Mouse (Mus musculus) CH12.LX (cell line): Measurements from ENCODE around the gene Slbp. TPM values are rescaled to one million over a fixed set of nuclear protein-coding genes. Genes with fewer than 3 reads are reported as not detected.

ENCODE experiments used
- DNase-seq: peaks from one replicate; pipeline ENCODE4 v3.0.0-alpha.2; 2013; ENCODE audit errors: extremely low read depth
- H3K27ac ChIP-seq: 2 replicates; pipeline ENCODE4 v1.5.1; 2012; ENCODE audit warnings: low read depth, mild to moderate bottlenecking, control low read depth, moderate library complexity; ENCODE audit not compliant: insufficient read depth
- H3K27me3 ChIP-seq: replicated peaks from 2 replicates; pipeline ENCODE3; 2012; ENCODE audit warnings: inconsistent platforms
- H3K36me3 ChIP-seq, 2 experiments: replicated peaks in 1 of 2; 2 replicates each; pipeline versions ENCODE3 to v1.6.1; 2012; ENCODE audit warnings: inconsistent platforms in 1 of 2, low read length in 1 of 2, mild to moderate bottlenecking in 1 of 2, mixed read lengths in 1 of 2, moderate library complexity in 1 of 2; ENCODE audit not compliant: control insufficient read depth in 1 of 2, insufficient read depth in 1 of 2
- H3K4me1 ChIP-seq, 2 experiments: 2 replicates each; pipeline ENCODE4 v1.6.1; 2012; ENCODE audit warnings: inconsistent platforms in 1 of 2, moderate library complexity in 1 of 2; ENCODE audit not compliant: insufficient read depth in 2 of 2, control insufficient read depth in 1 of 2
- H3K4me2 ChIP-seq: 2 replicates; pipeline ENCODE4 v1.6.1; 2012; ENCODE audit warnings: low read depth, mild to moderate bottlenecking, control low read depth; ENCODE audit not compliant: poor library complexity, insufficient read depth, severe bottlenecking
- H3K4me3 ChIP-seq, 3 experiments: fragments of 150-350 bp in 1 of 3; sonication (generic) in 1 of 3; replicated peaks in 1 of 3; 2 replicates each; pipeline versions ENCODE3 to v1.5.1; 2011 to 2012; ENCODE audit warnings: low read depth in 2 of 3, low read length in 2 of 3, mild to moderate bottlenecking in 2 of 3, moderate library complexity in 2 of 3, control low read depth in 1 of 3, improper control_type of control experiment in 1 of 3, inconsistent platforms in 1 of 3, mixed read lengths in 1 of 3; ENCODE audit not compliant: poor library complexity in 1 of 3
- H3K79me2 ChIP-seq: replicated peaks from 2 replicates; pipeline ENCODE4 v1.6.1; 2012; ENCODE audit warnings: mild to moderate bottlenecking, moderate library complexity; ENCODE audit not compliant: control insufficient read depth, poor library complexity, insufficient read depth, severe bottlenecking; ENCODE audit errors: extremely low read depth
- H3K9ac ChIP-seq: 2 replicates; pipeline ENCODE4 v1.6.1; 2012; ENCODE audit warnings: low read depth, mild to moderate bottlenecking, control low read depth, moderate library complexity; ENCODE audit not compliant: insufficient read depth
- H3K9me3 ChIP-seq: replicated peaks from 2 replicates; pipeline ENCODE3; 2012; ENCODE audit warnings: low read length, inconsistent platforms, mixed read lengths
- BHLHE40 ChIP-seq: IDR thresholded peaks from 2 replicates; pipeline ENCODE4 v1.6.1; 2011; ENCODE audit warnings: mild to moderate bottlenecking, low read depth, low read length, improper control_type of control experiment
- CHD2 ChIP-seq: IDR thresholded peaks from 2 replicates; pipeline ENCODE4 v1.6.1; 2011; ENCODE audit warnings: low read length, improper control_type of control experiment
- CTCF ChIP-seq, 2 experiments: IDR thresholded peaks in 1 of 2; conservative IDR thresholded peaks in 1 of 2; 2 replicates each; pipeline ENCODE4 v1.5.1; 2011 to 2012; ENCODE audit warnings: low read depth in 2 of 2, low read length in 2 of 2, improper control_type of control experiment in 1 of 2, inconsistent platforms in 1 of 2, mild to moderate bottlenecking in 1 of 2, moderate library complexity in 1 of 2
- IRF4 ChIP-seq: IDR thresholded peaks from 2 replicates; pipeline ENCODE4 v1.6.1; 2014; ENCODE audit warnings: low read depth, mild to moderate bottlenecking, inconsistent platforms, low read length, improper control_type of control experiment
- MYC ChIP-seq: IDR thresholded peaks from 2 replicates; pipeline ENCODE4 v1.6.1; 2011; ENCODE audit warnings: low read depth, mild to moderate bottlenecking, improper control_type of control experiment, low read length
- NELFE ChIP-seq: IDR thresholded peaks from 2 replicates; pipeline ENCODE4 v1.6.1; 2011; ENCODE audit warnings: low read depth, low read length, improper control_type of control experiment
- POLR2AphosphoS2 ChIP-seq: IDR thresholded peaks from 2 replicates; pipeline ENCODE4 v1.6.1; 2011; ENCODE audit warnings: low read depth, low read length, improper control_type of control experiment
- RAD21 ChIP-seq: IDR thresholded peaks from 2 replicates; pipeline ENCODE4 v1.6.1; 2011; ENCODE audit warnings: low read depth, mild to moderate bottlenecking, low read length, improper control_type of control experiment, moderate library complexity
- SIN3A ChIP-seq: IDR thresholded peaks from 2 replicates; pipeline ENCODE4 v1.6.1; 2012; ENCODE audit warnings: low read length, improper control_type of control experiment, inconsistent platforms
- TBP ChIP-seq: conservative IDR thresholded peaks from 2 replicates; pipeline ENCODE4 v1.6.1; 2011; ENCODE audit warnings: low read depth, low read length, improper control_type of control experiment
- ZC3H11A ChIP-seq: IDR thresholded peaks from 2 replicates; pipeline ENCODE4 v1.6.1; 2012; ENCODE audit warnings: low read depth, mild to moderate bottlenecking, inconsistent platforms, low read length, improper control_type of control experiment
- dilution Hi-C: fragments of 300-500 bp; cut with MboI; formaldehyde crosslinking; loops from 2 replicates; pipeline ENCODE4 v1.14.3; 2020; ENCODE audit warnings: low sequenced_read_pairs; ENCODE audit not compliant: extremely low pct_unique_long_range_greater_than_20kb, extremely low pct_ligation_motif_present
- in situ Hi-C: fragments of 300-500 bp; cut with MboI; formaldehyde crosslinking; loops from 3 replicates; pipeline ENCODE4 v1.14.3; 2019; ENCODE audit warnings: low sequenced_read_pairs, low pct_ligation_motif_present, low pct_unique_long_range_greater_than_20kb, mixed read lengths
- polyA plus RNA-seq: library from polyadenylated mRNA; unstranded; fragments of >175 nt; gene quantifications from 2 replicates; pipeline ENCODE4 v1.2.1, GENCODE M21; 2012; ENCODE audit warnings: low read depth; ENCODE audit not compliant: insufficient read length
- total RNA-seq, 2 experiments: library from RNA; depleted of rRNA; stranded (reverse); fragments of 300-350 nt in 1 of 2; fragments of >200 nt in 1 of 2; gene quantifications; 2 replicates each; pipeline ENCODE4 v1.2.3; 2012 to 2014

The Slbp gene
- total and polyA plus RNA-seq, 3 experiments = 85.4 to 263 (median 117) TPM

DNA sequence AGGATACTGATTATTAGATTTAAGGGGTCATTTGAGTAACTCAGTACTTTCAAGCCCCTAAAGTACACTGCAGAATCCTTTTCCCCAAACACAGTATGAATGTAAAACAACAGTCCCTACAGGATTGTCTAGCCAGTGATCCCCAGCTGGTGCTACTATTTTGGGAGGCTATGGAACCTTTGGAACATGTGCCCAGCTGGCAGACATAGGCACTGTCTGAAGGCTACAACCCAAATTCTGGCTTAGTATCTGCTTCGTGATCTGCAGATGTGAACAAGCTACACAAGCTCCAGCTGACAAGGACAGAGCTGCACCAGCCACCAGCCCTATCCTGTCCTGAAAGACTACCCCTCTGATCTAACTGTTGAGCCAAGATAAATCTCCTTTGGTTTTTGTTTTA lies 19.8 kb downstream of the Slbp start:
- H3K36me3 ChIP-seq = peaks cover under 1 to 29% of the 10 kb centered on the region in 2 experiments
- H3K9me3 ChIP-seq = no peaks in the 10 kb centered on the region
- no peak overlapping the region for H3K27ac ChIP-seq
- no peaks in the 10 kb centered on the region for H3K27me3 ChIP-seq
- dilution Hi-C loops = no loop called here
- no peak overlapping the region for H3K9ac ChIP-seq
- H3K4me3 ChIP-seq = no peak overlapping the region
- H3K4me2 ChIP-seq = no peak overlapping the region
- TF ChIP-seq NELFE = no peak
- peaks cover 0 to 19% of the 10 kb centered on the region in 2 experiments; a peak in 2 of 4 replicates for H3K4me1 ChIP-seq
- H3K79me2 ChIP-seq = no peaks in the 10 kb centered on the region; the same call in 1 of the 2 replicates
- no peak for DNase-seq
- in situ Hi-C loops = no loop called here

DNA sequence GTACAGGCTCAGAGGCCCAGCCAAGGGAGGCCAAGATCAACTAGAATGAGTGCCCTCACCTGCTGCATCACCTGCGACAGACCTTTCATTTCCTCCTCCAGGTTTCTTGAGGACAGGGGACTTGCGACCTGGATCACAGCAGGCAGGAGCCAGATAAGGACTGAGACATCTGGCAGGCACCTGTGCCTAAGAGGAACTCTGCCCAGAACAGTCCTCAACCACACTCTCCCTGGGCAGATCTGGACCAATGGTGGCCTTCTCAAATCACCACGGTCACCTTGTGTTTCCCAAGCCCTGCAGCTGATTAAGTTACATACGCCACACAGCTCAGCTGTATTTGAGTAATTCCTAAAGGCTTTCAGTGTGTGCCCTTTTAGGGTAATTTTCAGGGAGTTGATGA lies 21.8 kb downstream of the Slbp start:
- no peak for DNase-seq
- H3K27ac ChIP-seq = no peak overlapping the region
- H3K79me2 ChIP-seq = peaks cover 6% of the 10 kb centered on the region
- no peaks in the 10 kb centered on the region for H3K27me3 ChIP-seq
- H3K9ac ChIP-seq = peak overlapping the region; percentile 62; the same call in 1 of the 2 replicates
- H3K4me2 ChIP-seq = peak overlapping the region; percentile 60
- dilution Hi-C loops = no loop called here
- peaks cover 0 to 21% of the 10 kb centered on the region in 2 experiments for H3K36me3 ChIP-seq
- TF ChIP-seq ZC3H11A (no peak), CTCF (conservative IDR thresholded peaks at IDR 0.05 in 1 of 2, IDR thresholded peaks at IDR 0.05 in 1 of 2; ENCODE audit: low read depth in 2 of 2, low read length in 2 of 2) (no peak), MYC (no peak)
- peaks cover 0 to 33% of the 10 kb centered on the region in 2 experiments; a peak in 2 of 4 replicates for H3K4me1 ChIP-seq
- in situ Hi-C loops = no loop called here
- H3K9me3 ChIP-seq = no peaks in the 10 kb centered on the region
- peak overlapping the region in 2 of 3 experiments; percentile 82 to 85 for H3K4me3 ChIP-seq

DNA sequence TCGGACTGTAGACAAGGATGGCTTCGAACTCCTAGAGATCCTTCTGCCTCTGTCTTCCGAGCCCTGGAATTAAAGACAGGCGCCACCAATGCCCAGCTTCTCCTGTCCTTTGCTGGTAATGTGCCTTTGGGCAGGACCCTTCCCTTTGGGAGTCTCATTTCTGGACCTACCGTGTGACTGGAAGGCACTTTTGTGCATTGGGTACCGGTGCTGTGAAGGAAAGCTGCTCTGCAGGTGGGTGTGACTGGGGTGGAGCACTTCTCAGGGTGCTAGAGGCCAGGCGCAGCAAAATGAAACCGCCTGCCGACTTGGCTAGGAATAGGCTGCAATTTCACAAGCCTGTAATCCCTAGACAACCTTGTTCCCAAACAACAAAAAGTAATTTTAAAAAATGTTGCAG lies 22.3 kb downstream of the Slbp start:
- peaks cover 6% of the 10 kb centered on the region for H3K79me2 ChIP-seq
- H3K9me3 ChIP-seq = no peaks in the 10 kb centered on the region
- no peak overlapping the region for H3K27ac ChIP-seq
- DNase-seq = peak; percentile 41
- peak overlapping the region; percentile 62; the same call in 1 of the 2 replicates for H3K9ac ChIP-seq
- TF ChIP-seq IRF4 = no peak
- TF ChIP-seq BHLHE40 = no peak
- TF ChIP-seq POLR2AphosphoS2 = no peak
- TF ChIP-seq SIN3A = peak; percentile 55; the same call in 1 of the 2 replicates
- TF ChIP-seq RAD21 = no peak
- no peak for TF ChIP-seq CHD2
- TF ChIP-seq TBP = no peak
- TF ChIP-seq, all 38 proteins: peak for 1
- in situ Hi-C loops (no loop called here), dilution Hi-C loops (no loop called here)
- Histone ChIP-seq H3K4me2 (peak overlapping the region; percentile 60), H3K4me3 (peak overlapping the region; percentile 71 to 85 (median 82)), H3K27me3 (no peaks in the 10 kb centered on the region), H3K4me1 (peaks cover under 1 to 38% of the 10 kb centered on the region in 2 experiments; a peak in 3 of 4 replicates), H3K36me3 (peaks cover 0 to 22% of the 10 kb centered on the region in 2 experiments)
